Mouse (Mus musculus) fat pad, adult 2 months (tissue): Measurements from ENCODE around the gene Sirt3.

Source experiments
- DNase-seq: peaks from one replicate; pipeline ENCODE4 v3.0.0-alpha.2; 2011; ENCODE audit warnings: low read depth, low spot score; ENCODE audit errors: extremely low read depth

Gene Sirt3

GRCm38 (mm10) chr7:140853386-140853785 is 28.7 kb downstream of the Sirt3 start:
- no peak for DNase-seq

DNA sequence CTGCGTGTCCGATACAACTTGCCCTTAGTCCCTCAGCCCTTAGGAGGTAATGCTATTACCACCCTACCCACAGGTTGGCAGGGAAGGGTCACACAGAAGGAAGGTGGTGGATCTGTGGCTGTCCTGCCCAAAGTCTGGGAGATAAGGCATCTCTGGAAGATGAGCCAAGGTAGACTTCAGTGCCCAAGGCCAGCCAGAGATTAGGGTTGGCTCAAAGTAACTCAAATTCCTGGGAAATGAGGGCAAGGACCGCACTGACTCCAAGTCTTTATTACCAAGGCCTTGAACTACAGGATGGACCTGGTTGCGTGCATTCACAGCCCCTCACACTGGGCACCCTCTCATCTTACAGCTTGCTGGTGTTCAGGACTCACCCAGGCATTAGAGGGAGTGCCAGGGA is 30.2 kb downstream of the Sirt3 start:
- no peak for DNase-seq

DNA sequence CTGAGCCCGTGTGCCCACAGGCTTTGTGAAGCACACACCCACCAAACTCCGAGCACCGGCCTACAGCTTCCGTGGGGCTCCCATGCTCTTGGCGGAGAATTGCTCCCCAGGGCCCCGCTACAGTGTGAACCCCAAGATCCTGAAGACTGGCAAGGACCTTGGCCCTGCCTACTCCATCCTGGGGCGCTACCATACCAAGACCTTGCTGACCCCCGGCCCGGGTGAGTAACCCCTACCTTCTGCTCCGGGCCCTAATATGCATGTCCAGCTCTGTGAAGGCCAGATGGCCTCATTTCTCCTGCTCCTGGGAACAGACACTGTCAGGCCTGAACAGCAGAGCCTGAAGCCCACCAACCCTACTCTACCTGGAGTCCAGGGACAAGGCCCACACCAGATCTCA is 33.5 kb downstream of the Sirt3 start:
- DNase-seq: no peak

- no peak for DNase-seq
These were observed 34.1 kb downstream of the Sirt3 start, which contains the start of gene Odf3 for GRCm38 (mm10) chr7:140847755-140848580. Gene Odf3, plus strand, starts transcription at chr7:140847805.

GRCm38 (mm10) chr7:140846676-140847075 is 35.4 kb downstream of the Sirt3 start:
- no peak for DNase-seq

DNA sequence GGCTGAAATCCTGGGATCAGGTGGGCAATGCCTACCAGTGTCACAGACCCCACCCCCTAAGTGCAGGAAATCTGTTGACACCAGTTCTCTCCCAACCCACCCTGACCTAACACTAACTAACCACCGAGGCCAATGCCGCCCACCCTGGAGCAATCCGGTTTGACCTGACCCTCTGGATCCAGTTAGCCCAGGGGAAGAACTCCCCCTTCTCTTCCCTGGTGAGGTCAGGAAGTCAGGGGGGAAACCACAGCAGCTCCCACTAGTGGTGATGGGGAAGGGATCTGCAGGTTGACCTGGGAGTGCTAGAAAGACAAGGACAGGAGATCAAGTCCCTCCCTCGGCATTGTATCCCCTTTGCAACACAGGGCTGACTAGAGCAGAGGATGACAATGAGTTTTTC is 36.4 kb downstream of the Sirt3 start:
- no peak for DNase-seq

DNA sequence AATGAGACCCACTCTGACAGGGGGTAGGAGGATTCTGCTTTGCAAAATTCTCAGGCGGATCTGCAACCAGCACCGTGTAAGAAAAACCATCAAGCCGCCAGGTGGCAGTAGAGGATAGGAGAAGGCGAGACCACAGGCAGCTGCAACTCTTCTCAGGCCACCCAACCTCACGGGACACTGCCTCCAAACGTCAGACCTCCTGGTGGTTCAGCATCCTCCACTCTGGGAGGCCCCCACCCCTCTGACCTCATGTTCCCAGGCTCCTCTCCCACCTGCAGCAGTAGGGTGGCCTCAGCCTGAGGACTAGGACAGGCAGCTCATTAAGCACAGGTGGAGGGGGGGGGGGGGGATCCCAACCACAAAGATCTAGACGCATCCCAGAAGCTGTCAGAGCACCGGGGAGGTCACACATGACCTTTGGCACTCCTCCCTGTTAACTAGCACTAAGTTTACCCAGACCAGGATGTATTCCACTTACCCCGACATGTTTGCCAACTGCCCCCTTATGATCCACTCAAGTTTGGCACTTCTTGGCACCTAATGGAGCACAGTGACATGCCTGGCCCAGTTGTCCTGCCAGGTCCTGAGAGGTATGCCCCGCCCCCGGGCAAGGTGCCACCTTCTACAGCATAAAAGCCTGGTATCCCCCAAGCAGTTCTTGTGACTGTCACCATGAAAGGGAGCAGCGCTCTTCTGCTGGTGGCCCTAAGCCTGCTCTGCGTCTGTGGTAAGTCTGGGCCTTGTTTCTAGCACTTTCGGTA is 37.0 kb downstream of the Sirt3 start, which contains the start of gene Scgb1c1:
TSS of gene Scgb1c1 (plus strand) at position 643 of the 761 bp plus-strand sequence.
- no peak for DNase-seq

GRCm38 (mm10) chr7:140843806-140844205 is 38.3 kb downstream of the Sirt3 start:
- DNase-seq: no peak

GRCm38 (mm10) chr7:140840750-140841735 is 41.1 kb downstream of the Sirt3 start:
- peak; percentile 88 for DNase-seq

DNA sequence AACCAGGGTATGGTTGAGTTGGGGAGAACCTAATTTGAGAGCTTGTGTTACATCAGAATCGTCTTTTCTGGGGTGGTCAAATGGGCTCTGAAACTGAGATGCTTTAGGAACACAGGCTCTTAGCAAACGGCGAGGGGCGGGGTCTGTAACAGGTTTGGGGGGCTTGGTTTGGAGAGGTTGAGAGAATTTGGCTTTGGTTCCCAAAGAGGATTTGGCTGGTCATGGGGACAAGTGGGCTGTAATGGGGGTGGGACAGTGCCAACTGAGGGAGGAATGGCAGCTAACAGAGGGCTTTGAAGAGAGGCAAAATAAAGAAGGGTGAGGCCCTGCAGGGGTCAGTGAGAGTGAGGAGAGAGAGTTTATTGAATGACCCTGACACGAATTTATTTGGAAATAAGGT is 42.6 kb downstream of the Sirt3 start:
- no peak for DNase-seq

DNA sequence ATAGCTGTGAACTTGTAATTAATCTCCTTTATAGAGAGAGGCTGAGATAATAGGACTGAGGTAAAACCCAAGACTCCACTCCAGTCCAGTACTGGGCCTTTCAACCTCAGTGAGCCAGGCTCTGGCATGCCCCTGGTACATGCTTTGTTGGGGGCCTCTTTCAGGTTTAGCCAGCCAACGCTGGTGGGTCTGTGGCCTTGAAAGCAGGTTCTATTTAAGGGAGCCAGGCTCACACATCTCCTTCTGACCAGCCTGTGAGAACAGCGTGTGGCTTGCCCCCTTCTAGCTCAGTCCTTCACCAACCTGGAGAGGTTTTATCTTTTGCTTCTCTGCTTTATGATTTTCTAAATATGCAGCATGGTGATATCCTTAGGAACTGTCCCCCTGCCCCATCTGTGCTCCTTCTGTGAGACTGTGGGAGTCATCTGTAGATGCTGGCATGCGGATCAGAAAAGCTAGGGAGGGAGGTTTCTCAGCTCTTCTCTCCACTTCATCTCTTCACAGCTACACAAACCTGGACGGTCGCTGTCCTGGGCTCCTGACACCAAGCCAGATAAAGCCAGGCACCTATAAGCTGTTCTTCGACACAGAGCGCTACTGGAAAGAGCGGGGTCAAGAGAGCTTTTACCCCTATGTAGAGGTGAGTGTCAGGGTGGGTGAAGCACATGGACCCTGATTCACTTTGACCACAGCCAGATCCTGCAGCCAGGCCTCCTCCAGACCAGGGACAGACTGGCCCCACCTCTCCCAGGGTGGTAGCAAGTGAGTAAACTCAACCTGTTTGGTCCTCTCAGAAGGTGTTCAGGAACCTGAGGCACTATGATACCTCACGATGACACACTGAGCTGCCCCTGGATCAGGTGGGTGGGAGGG is 45.6 kb downstream of the Sirt3 start:
- DNase-seq: no peak

GRCm38 (mm10) chr7:140835758-140836087 is 46.4 kb downstream of the Sirt3 start:
- no peak for DNase-seq

DNA sequence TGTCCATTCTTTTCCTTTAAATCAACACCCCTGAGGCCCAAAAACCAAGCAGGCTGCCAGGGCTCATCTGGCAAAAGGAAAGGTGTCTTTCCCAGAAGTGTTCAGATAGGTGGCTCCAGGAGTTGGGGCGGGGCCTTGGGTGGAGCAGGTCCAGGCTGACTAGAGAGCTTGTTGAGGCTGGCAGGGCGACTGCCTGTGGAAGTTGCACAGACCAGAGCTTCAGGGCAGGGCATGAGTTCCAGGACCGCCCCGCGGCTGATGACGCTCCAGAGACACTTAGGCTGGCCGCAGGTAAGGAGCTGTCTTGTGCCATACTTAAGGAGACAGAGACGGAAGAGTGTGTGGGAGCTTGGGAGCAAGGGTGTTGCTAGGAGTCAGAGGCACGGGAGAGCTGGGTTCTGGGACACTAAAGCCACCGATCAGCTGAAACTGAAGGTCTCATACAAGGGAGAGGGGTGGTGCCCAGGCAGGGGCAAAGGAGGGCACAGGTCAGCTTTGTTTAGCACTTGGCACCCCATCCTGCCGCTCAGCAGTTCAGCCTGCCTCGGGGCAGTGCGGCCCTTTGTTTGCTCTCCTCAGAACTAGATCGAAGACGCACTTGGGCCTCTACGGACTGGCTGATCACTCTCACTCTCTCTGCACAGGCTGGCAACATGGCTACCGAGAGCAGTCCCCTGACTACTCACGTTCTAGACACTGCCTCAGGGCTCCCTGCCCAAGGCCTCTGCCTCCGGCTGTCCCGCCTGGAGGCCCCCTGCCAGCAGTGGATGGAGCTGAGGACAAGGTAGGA is 46.9 kb downstream of the Sirt3 start, which contains the start of gene Urah:
TSS of gene Urah (plus strand) at position 51 of the 790 bp plus-strand sequence.
- peak; percentile 90 for DNase-seq

DNA sequence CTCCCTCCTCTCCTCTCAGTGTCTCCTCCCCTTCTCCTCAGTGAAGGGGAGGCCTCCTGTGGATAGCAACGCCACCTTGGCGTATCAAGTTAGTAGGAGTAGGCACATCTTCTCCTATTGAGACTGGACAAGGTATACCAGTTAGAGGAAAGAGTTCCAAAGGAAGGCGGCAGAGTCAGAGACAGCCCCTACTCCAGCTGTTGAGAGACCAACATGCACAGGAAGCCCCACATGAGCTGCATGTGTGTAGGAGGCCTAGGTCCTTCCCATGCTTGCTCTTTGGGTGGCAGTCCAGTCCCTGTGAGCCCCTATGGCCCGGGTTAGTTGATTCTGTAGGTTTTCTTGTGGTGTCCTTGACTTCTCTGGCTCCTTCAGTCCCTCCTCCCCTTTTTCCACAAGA is 48.8 kb downstream of the Sirt3 start:
- DNase-seq: no peak

GRCm38 (mm10) chr7:140831447-140831846 is 50.7 kb downstream of the Sirt3 start:
- no peak for DNase-seq

GRCm38 (mm10) chr7:140828171-140828881 is 53.8 kb downstream of the Sirt3 start:
- DNase-seq: no peak

DNA sequence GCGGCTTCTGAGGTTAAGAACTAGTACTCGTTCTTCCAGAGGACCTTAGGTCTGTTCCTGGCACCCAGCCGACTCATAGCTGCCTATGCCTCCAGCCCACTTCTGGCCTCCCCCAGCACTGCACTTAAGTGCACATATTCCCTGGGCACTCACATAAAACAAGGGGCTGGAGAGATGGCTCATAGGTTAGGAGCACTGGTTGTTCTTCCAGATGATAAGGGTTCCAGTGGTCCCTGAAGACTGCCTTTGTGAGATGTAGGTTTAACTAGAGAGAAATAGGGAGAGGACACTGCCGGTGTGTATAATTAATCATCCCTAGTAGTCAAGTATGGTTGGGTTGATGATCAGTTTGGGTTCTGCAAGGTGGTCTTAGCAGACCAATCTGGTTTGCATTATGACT is 59.4 kb downstream of the Sirt3 start:
- DNase-seq: no peak

DNA sequence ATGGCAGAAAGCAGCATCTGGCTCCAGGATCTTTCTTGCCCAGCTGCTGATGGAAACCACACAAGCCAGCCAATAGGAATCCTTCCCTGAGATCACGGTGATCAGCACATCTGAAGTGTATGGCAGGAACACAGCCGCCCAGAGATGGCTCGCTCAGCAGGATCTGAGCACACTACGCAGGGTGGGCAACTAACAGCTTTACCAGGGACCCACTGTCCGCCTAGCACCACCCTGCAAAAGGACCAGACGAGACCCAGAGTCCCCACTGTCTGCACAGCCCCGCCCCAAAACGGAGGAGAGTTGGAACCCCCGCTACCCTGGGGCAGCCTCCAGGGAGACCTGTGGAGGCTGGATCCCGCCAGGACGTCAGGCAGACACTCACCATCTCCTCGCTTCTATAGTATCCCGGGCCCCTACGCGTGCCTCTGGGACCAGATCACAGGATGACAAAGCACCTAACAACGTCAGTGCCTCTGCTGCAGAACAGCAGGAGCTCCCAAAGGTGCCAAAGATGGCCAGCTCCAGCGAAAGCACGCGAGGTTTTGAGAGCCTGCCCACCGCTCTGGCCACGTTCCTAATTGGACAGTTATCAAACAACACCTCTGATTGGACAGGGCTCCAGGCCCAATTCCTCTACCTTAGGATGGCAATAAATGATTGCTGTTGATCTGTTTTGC is 60.3 kb downstream of the Sirt3 start, which contains the start of gene Zfp941:
TSS of gene Zfp941 (minus strand) at position 526 of the 677 bp plus-strand sequence.
- DNase-seq: no peak
